Mouse (Mus musculus) bone marrow macrophage, adult 2 months (primary cell): ENCODE data around the gene Fnbp1l.

ENCODE experiments used
- CTCF ChIP-seq: IDR thresholded peaks from 2 replicates; pipeline ENCODE4 v1.5.1; 2012; ENCODE audit warnings: low read depth, mild to moderate bottlenecking, low read length, moderate library complexity
- POLR2A ChIP-seq: IDR thresholded peaks from 2 replicates; pipeline ENCODE4 v1.6.1; 2012; ENCODE audit warnings: mild to moderate bottlenecking, low read depth, low read length, borderline replicate concordance

DNA sequence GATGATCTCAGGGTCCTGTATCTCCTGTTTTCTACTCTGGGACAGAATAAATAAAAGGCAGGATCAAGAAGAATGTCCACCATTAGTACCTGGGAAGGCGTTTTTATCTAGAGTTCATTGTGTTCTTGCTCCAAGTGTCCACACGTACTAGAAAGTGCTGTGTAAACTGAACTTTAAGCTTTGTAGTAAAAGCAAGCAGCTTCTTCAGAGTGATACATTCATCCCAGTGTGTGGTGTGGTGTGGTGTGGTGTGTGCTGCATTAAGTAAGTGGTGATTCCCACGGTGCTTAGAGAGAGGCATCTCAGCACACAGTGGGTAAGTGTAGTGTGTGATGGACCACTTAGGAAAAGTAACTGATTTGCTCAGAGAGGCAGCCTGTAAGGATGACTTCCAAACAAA lies 91.0 kb downstream of the Fnbp1l start:
- TF ChIP-seq CTCF (no peak), POLR2A (no peak)
